Mouse (Mus musculus) monocyte, adult 59 days (primary cell): Measurements from ENCODE around the gene Uba7. TPM values are rescaled to one million over a fixed set of nuclear protein-coding genes. Genes with fewer than 3 reads are reported as not detected.

Experiments
- total RNA-seq, 2 experiments: library from RNA; stranded (reverse); gene quantifications; one replicate each; pipeline ENCODE4 v1.2.4; 2023

Gene Uba7
- total RNA-seq = 100 to 1,000 TPM in 1 of 2 experiments, 10 to 100 TPM in 1; 96.0 to 107 TPM

GRCm38 (mm10) chr9:107975399-107976386 lies at the start of gene Uba7:
Gene Uba7 (plus strand): TSS chr9:107975505.

GRCm38 (mm10) chr9:107928169-107928568 lies 47.1 kb upstream of the Uba7 start, which contains the start of gene Actl11:
Gene Actl11 (plus strand): TSS chr9:107928469.

GRCm38 (mm10) chr9:107935374-107935773 lies 39.9 kb upstream of the Uba7 start, which contains the start of gene Camkv:
Gene Camkv (plus strand): TSS chr9:107935674.

DNA sequence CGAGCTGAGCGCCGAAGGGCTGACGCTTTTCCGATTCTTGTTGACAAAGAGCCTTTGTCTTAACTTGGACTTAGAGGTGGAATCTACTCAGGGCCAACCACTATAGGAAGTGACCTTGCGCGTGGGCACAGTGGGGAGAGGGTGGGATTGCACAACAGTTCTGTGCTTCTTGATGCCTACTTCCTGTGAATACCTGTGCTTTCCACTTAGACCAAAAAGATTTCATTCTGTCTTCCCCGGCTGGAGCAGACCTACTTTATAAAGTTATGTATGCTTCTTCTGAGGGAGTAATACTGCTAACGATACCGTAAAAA lies 25.4 kb upstream of the Uba7 start, which contains the start of gene Traip:
Gene Traip (plus strand): TSS at position 215 of the 314 bp plus-strand sequence.

DNA sequence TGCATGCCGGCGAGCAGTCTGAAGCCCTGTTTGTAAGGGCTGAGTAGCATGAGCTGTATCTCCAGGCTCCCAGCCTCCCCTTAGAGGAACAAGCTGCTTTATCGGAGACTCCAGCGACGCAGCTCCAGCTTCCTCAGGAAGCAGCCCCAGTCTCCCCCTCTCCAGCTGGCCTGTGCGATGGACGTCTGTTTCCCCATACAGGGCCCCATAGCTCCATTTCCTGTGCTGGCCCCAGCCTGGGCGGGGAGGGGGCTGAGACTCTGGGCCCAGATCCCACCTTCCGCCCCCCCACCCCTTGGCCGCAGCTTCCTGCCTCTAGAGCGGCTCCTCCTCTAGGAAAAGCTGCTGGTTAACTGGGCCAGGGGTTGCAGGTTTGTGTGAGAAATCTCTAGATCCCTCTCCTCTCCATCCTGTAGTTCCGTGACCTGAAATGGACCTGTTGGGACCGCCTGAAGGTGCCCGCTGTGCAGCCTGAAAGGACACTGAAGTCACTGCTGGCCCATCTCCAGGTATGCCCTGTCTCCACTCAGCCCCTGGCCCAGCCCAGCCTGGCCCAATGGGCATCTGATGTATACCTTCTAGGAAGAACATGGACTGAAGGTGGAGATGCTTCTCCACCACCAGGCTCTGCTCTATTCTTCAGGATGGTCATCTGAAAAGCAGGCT lies 7.5 kb downstream of the Uba7 start, which contains the start of gene Gm20661:
Gene Gm20661 (plus strand): TSS at position 378 of the 666 bp plus-strand sequence.

DNA sequence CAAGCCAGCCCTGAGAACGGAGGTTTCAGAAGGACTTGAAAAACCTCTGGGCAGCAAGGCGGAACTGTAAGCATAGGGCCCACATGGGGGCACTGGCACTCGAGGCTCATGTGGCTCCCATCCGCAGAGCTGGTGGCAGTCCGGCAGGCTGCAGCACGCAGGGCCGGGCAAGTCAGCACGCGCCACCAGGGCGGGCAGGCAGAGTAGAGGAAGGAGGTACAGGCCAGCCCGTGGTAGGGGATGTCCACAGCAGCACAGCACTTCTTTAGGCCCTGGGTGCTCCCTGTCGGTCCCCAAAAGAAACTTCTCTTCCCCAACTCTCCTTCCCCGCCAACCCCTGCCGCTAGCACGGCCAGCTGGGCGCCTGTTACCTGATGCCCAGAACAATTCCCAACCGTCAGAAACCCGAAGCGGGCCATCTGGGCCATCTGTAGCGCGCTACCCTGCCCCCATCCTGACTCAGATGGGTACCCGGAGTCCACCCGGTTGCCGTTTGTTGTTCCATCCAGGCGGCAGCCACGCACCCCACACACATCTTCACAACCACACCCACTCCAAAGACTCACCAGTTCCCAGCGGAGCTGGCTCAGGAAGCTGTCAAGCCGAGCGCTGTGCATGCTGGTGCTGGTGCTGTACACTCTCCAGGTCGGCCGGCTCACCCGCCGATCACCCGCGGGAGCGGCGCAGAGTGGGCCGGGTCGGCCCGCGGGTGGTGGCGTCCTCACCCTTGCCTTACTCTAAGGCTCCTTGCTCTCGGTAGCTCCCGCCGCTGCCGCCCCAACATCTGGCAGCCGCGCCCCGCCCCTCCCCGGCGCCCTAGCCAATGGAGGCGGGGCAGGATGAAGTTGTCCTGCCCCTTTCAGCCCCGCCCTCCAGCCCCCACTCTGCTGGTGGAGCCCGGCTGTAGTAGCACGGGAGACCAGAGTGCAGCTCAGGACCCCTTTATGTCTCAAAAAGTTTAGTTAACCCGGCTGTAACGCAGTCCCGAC lies 10.1 kb downstream of the Uba7 start, which contains the start of gene Inka1:
Gene Inka1 (minus strand): TSS at position 749 of the 989 bp plus-strand sequence.

GRCm38 (mm10) chr9:107992197-107992596 lies 16.9 kb downstream of the Uba7 start, which contains the start of gene Cdhr4:
Gene Cdhr4 (plus strand): TSS chr9:107992497.

DNA sequence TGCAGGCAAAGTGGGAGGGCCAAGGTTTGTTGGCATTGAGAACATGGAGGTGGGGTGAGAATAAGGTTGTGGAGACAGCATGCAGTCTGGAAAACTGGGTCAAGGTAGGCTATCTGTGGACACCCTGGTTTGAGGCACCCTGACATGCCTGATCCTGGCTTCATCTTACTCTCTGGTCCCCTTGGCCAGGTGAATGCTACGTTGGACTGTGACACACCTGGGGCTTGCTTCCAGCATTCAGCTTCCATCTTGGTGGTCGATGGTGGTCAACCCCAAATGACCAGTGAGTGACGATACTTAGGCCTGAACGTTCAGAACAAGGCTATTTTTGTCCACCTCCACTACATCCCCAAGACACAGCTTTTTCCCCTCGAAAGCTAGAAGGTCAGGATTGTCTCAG lies 20.7 kb downstream of the Uba7 start, which contains the start of gene Gm20662:
Gene Gm20662 (plus strand): TSS at position 301 of the 400 bp plus-strand sequence.

DNA sequence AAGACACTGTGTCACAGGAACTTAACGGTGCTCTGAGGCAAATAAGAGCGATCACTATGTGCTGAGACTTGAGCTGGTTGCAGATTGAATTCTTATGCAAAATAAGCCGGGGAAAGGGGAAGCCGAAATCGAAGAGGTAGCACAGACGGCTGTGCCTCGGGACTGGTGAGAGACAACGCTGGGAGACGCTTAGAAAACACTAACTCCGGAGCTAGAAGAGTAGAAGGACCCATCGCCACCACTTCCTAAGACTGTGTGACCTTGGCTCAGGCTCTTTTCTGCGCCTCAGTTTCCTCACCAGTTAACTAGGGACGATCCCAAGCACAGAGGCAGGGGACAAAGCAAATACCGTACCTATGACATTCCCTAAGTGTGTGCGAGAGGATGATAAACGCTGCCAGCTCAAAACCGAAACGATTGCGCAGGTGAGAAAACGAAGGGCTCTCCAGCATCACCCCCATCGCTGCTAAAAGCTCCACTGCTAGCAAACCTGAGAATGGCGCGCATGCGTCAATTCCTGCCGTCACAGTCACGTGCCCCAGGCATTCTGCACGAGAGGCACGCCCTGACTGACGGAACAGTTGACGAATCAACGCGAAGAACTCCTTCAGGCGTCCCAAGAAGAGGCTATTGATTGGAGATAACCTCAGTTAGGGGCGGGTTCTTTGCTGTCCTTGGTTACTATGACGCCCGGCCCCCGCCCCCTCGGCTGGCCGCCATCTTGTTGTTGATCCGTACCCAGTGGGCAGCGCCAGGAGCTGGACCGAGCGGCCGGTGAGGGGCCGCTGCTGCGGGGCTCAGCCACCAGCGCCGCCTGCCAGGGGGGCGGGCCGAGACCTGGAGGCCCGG lies 26.8 kb downstream of the Uba7 start, which contains the start of gene Ip6k1:
Gene Ip6k1 (plus strand): TSS at position 580 of the 849 bp plus-strand sequence.

Other genes starting within 250 kb of the Uba7 start
- 100 to 1,000 TPM; 190 to 208 TPM for gene Rbm5, start 204.5 kb upstream of the Uba7 start, total RNA-seq
- gene Rbm6, start 102.3 kb upstream of the Uba7 start, total RNA-seq = 100 to 1,000 TPM in 1 of 2 experiments, 10 to 100 TPM in 1; 77.0 to 109 TPM
- 10 to 100 TPM; 14.9 to 15.2 TPM for gene Mon1a, start 87.4 kb upstream of the Uba7 start, total RNA-seq
- 1 to 10 TPM; 2.7 to 6.2 TPM for gene Mst1r, start 68.6 kb upstream of the Uba7 start, total RNA-seq
- gene Actl11, start 47.0 kb upstream of the Uba7 start, total RNA-seq = not detected
- gene Camkv, start 39.8 kb upstream of the Uba7 start, total RNA-seq = not detected
- 1 to 10 TPM in 1 of 2 experiments, under 1 TPM in 1; 0.81 to 2.0 TPM for gene Traip, start 25.4 kb upstream of the Uba7 start, total RNA-seq
- gene Gm20661, start 7.6 kb downstream of the Uba7 start, total RNA-seq = not detected
- 1 to 10 TPM; 2.9 TPM for gene Inka1, start 10.4 kb downstream of the Uba7 start, total RNA-seq
- not detected for gene Cdhr4, start 17.0 kb downstream of the Uba7 start, total RNA-seq
- not detected for gene Gm20662, start 20.8 kb downstream of the Uba7 start, total RNA-seq
- 100 to 1,000 TPM in 1 of 2 experiments, 10 to 100 TPM in 1; 94.3 to 123 TPM for gene Ip6k1, start 27.0 kb downstream of the Uba7 start, total RNA-seq
- 10 to 100 TPM; 18.7 to 25.7 TPM for gene Gmppb, start 73.7 kb downstream of the Uba7 start, total RNA-seq
- 1 to 10 TPM; 4.3 to 5.0 TPM for gene Amigo3, start 77.7 kb downstream of the Uba7 start, total RNA-seq
- not detected for gene Mst1, start 104.9 kb downstream of the Uba7 start, total RNA-seq
- gene Rnf123, start 107.8 kb downstream of the Uba7 start, total RNA-seq = 10 to 100 TPM; 66.5 to 82.0 TPM
- 10 to 100 TPM; 60.0 to 60.3 TPM for gene Apeh, start 119.1 kb downstream of the Uba7 start, total RNA-seq
- gene Bsn, start 214.9 kb downstream of the Uba7 start, total RNA-seq = under 1 TPM; 0.21 to 0.37 TPM